Mouse (Mus musculus): ENCODE results near the gene Fam216b. TPM values are rescaled to one million over a fixed set of nuclear protein-coding genes. Genes with fewer than 3 reads are reported as not detected.

Fam216b gene
- not detected in 2 replicates for total RNA-seq (2021)
- long read RNA-seq, experiment 1: 0 reads
- long read RNA-seq, experiment 2: 0 reads

DNA sequence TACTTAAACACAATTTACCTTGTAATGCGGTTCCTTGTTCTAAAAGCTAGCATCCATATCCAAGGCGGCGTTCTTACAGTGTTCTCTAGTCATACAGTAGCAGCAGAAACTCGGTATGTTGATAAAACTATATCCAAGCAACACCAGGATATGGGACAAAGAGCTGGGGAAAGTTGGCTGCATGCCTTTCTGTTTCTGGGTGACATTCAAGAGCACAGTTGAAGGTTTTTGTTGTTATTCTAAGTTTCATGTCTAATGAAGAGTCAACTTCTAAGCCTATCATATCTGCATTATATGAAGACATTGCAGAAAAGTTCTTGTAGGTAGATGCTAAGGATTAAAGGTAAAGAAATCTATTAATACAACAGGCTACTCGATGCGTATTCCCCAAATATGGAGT, at the start of gene Fam216b:
Fam216b (minus strand) TSS at position 101 of the 400 bp plus-strand sequence.
- peak; percentile 11 for DNase-seq

GRCm38 (mm10) chr14:78132368-78133052, 43.7 kb upstream of the Fam216b start:
- DNase-seq: no peak

GRCm38 (mm10) chr14:78126670-78127069, 37.9 kb upstream of the Fam216b start:
- DNase-seq: no peak

GRCm38 (mm10) chr14:78120286-78120685, 31.5 kb upstream of the Fam216b start:
- DNase-seq: no peak

- DNase-seq: peak; percentile 62
These were observed 30.8 kb upstream of the Fam216b start for GRCm38 (mm10) chr14:78119449-78120200.

DNA sequence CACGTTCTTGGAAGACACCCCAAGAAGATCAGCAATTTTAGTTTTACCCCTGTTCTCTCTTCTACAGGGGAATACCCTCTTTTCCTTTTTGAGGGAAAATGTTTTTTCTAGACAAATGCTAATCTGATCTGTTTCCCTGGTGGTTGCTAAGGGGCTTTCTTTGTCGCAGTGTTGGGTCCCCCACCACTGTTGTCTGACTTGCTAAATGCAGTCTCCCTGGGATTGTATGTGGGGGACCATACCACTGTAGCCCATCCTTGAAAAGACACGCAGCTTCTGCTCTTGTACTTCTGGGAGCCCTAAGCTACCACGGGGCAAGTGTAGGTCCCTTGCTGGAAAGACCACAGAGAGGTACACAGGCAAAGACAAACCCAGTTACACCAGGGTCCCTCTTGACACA, 28.9 kb upstream of the Fam216b start:
- DNase-seq: no peak

DNA sequence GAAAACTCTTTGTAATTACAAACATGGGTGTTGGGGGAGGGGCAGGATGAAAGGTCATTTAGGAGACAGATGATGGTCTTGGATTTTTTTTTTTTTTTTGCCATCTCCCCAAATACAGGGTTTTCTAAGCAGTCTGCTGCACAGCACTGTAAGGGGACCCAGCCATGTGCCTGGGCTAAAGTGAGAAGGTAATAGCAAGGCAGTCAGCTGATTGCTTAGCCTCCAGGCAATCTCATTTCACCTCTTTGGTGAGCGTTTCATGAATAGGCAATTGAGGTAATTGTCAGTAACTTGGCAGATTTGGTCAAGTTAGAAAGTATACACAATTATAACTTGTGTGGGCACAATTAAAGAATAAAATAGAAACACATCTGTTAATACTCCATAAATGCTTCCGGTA, 28.5 kb upstream of the Fam216b start:
- no peak for DNase-seq

DNA sequence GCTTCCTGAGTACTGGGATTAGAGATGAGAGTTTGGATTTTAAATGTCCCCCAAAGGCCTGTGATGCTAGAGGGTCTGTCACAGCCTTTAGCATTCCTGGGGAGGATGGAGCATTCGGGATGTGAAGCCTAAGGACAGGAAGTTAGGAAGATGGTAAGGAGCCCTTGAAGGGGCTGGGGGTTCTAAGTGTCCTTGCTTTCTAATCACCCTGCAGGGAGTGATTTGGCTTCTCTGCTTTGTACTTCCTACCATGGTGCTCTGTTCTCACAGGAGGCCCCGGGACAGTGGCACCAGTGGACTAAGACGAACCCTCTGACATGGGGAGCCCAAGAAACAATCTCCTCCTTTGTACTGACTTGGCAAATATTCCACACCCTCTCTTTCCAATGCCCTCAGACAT, 23.7 kb upstream of the Fam216b start:
- DNase-seq: no peak

DNA sequence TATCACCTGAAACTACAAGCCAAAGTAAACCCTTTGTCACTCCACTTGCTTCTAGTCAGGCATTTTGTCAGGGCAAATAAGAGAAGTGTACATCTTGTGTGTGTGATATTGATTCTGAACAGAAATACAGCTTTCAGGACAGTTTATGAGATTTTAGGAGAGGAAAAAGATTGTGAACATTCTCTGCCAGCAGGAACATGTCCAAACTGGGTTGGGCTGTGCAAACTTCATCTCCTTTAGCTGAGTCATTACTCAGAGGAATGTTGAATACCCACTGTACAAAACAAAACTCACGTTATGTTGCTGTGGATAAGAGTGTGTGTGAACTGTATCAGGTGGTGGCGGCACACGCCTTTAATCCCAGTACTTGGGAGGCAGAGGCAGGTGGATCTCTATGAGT, 22.1 kb upstream of the Fam216b start:
- no peak for DNase-seq

GRCm38 (mm10) chr14:78109419-78109818, 20.6 kb upstream of the Fam216b start:
- no peak for DNase-seq

- DNase-seq: no peak
These were observed 19.6 kb upstream of the Fam216b start for GRCm38 (mm10) chr14:78108388-78108787.

GRCm38 (mm10) chr14:78089591-78089990, 784 bp upstream of the Fam216b start:
- peak; percentile 28 for DNase-seq

DNA sequence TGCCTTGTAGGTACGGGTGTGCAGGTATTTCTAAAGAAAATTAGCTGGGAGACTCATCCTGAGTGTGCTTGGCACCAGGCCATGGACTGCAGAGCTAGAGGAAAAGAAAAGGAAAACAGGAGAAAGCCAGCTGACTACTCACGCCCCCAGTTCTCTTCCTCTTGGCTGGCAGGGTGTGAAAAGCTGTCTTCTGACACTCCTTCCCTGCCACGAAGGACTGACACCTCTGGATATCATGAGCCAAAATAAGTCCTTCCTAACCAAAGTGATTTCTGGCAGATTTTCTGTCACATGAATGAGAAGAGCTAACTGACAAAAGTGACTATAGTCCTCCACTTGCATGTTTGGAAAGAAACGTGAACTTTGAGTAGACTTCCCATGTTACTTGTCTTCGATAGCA, 5.3 kb downstream of the Fam216b start:
- DNase-seq: no peak

DNA sequence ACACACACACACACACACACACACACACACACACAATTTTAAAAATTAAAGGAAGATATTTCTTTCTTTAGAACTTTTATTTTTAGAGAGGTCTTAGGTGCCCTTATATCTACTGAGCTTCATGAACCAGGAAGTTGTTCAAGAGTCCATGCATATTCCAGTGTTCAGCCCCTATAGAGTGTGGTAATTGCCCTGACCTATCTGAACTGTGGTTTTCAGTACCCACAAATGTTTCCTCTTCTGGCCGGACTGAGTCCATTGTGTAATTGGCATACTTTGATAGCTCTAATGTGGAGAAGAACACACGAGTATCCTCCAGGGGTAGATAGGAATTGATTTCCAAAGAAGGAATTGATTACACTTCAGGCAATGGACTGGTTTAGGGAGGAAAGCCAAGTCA, 11.3 kb downstream of the Fam216b start:
- DNase-seq: no peak

DNA sequence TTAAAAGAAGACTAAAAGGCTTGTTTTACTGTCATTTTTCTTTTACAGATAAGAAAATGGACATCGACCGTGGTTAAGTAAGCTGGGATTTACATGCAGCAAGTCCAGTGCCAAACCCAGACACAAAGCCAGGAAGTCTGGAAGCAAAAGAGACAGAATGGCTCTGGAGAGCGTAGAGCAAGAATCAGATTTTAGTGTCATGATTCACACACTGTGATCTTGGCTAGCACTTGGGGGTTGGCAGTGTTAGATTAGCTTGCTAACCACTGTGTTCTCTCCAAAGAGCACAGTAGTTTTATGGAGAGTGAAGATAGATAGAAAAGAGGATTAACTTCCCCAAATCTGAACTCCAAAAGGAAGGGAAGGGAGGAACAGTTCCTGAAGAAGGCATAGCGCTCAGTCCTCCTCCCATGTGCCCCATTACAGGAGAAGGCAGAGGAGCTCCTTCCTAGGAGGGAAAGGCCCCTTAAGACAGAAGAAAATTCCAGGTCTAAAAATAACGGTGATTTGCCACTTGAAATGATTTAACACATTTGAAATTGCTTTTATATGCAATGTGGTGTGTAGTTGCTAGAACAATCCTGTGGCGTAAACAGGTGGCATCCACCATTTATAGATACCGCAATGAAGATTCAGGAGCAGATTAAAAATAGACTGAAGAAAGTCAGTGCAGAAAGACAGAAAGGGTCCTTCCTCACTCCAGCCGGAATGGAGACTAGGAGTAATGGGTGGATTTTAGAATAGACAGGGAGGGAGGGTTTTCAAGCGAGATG, 22.7 kb downstream of the Fam216b start:
- DNase-seq: peak; percentile 7

GRCm38 (mm10) chr14:78062484-78062883, 26.3 kb downstream of the Fam216b start:
- no peak for DNase-seq

DNA sequence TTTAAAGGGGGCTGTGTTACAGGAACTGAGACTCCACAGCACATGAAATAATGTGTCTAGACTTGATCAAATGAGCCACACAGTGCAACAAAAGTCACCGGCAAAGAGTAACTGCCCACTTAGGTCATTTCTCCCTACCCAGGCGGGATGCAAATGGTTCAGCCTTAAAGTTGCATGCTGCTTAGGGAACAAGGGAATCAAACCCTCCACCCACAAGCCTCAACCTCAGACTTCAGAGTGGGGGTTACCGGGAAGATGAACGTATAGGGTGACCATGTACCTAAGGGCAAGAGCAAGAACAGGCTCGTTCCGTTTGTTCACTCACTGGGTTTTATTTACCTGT, 28.2 kb downstream of the Fam216b start:
- DNase-seq: no peak

GRCm38 (mm10) chr14:78059878-78060608, 28.8 kb downstream of the Fam216b start:
- DNase-seq: no peak

DNA sequence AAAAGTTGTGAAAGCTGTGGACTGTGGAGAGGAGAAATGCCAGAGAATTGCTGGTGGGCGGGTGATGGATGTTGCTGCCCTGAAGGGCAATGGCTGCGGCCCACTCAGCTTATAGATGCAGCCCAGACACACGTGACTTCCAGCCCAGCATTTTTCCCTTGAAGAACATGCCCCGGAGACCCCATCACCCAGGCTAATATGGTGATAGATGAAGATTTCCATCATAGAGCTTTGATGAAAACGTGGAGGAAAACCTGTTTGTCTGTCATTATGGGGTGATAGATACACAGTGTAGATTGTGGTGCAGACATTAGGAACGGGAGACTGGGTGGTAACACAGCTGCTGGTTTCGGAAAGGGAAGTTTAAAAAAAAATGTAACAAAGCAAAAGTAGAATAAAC, 31.4 kb downstream of the Fam216b start:
- DNase-seq: no peak

- DNase-seq: no peak
These were observed 32.4 kb downstream of the Fam216b start for GRCm38 (mm10) chr14:78056371-78056770.

DNA sequence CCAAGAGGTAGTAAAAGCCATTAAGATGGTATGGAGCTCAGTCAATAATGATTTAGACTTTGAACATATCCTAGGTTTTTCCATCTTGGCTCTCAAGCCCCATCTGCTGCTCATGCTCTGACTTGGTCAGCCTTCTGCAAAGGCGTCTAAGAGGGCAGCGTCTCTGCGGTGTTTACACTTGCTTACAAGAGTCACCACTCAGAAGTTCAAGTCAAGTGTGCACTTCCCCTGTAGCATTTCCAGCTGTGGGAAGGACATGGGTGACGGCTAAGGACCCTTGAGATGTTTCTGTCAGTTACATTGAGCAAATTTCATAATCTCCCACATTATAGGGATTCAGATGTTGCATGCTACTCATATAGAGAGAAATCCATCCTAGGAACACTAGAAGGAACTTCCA, 40.1 kb downstream of the Fam216b start:
- no peak for DNase-seq

GRCm38 (mm10) chr14:78048258-78048657, 40.5 kb downstream of the Fam216b start:
- DNase-seq: no peak
